Mouse (Mus musculus) hindbrain, postnatal 0 days (tissue): ENCODE data around the gene Pced1b. TPM values are rescaled to one million over a fixed set of nuclear protein-coding genes. Genes with fewer than 3 reads are reported as not detected.
A peak's percentile ranks its signal among the peaks of the same experiment; 100 is the strongest.
"Not testable (repeated sequence)": the region's sequence is repeated elsewhere in the genome, so short reads cannot be mapped to it uniquely, and the experiment has no call there.

Experiments
- ATAC-seq: fragments of 200-750 bp; cut with Nextera tagmentation; 2 replicates; pipeline ENCODE4 v1.8.0; 2017; ENCODE audit warnings: mild to moderate bottlenecking, moderate TSS enrichment, moderate library complexity
- DNase-seq: peaks from one replicate; pipeline ENCODE4 v3.0.0-alpha.2; 2015; ENCODE audit warnings: low spot score
- H3K27ac ChIP-seq: fragments of 300-500 bp; sonication (generic); 2 replicates; pipeline ENCODE4 v1.5.1; 2014; ENCODE audit warnings: mild to moderate bottlenecking
- H3K27me3 ChIP-seq: fragments of 300-500 bp; sonication (generic); 2 replicates; pipeline ENCODE4 v1.6.1; 2014; ENCODE audit warnings: low read length, mixed read lengths; ENCODE audit not compliant: insufficient read depth
- H3K36me3 ChIP-seq: fragments of 300-500 bp; sonication (generic); 2 replicates; pipeline ENCODE4 v1.6.1; 2014; ENCODE audit warnings: low read length, mixed read lengths; ENCODE audit not compliant: insufficient read depth
- H3K4me1 ChIP-seq: fragments of 300-500 bp; sonication (generic); 2 replicates; pipeline ENCODE4 v1.6.1; 2014; ENCODE audit warnings: antibody characterized with exemption, low read length, mixed read lengths; ENCODE audit not compliant: insufficient read depth
- H3K4me2 ChIP-seq: fragments of 300-500 bp; sonication (generic); 2 replicates; pipeline ENCODE4 v1.6.1; 2014; ENCODE audit warnings: low read depth, mild to moderate bottlenecking, low read length, moderate library complexity, mixed read lengths
- H3K4me3 ChIP-seq: fragments of 300-500 bp; sonication (generic); 2 replicates; pipeline ENCODE4 v1.5.1; 2014; ENCODE audit warnings: low read length
- H3K9ac ChIP-seq: fragments of 300-500 bp; sonication (generic); replicated peaks from 2 replicates; pipeline ENCODE4 v1.6.1; 2014; ENCODE audit warnings: mild to moderate bottlenecking, low read length, moderate library complexity, mixed read lengths
- H3K9me3 ChIP-seq: fragments of 300-500 bp; sonication (generic); 2 replicates; pipeline ENCODE4 v1.6.1; 2016; ENCODE audit warnings: low read length, mixed read lengths
- CTCF ChIP-seq: IDR thresholded peaks from 2 replicates; pipeline ENCODE4 v1.5.1; 2016; ENCODE audit warnings: antibody characterized with exemption, control low read depth, low read depth
- WGBS: fragments of 180-500 bp; shearing (Covaris S2); extraction: QIAGEN DNeasy Blood & Tissue Kit; methylation state at CpG from one replicate; pipeline ENCODE4 v1.1.7; 2014; 5-methylcytosine and 5-hydroxymethylcytosine counted together
- polyA plus RNA-seq: library from polyadenylated mRNA; unstranded; fragments of >200 nt; fragmentation: Nextera tagmentation; extraction: Ambion mirVana; gene quantifications from 2 replicates; pipeline ENCODE4 v1.2.1, GENCODE M21; 2015
- total RNA-seq: library from RNA; depleted of rRNA; stranded (reverse); fragments of >200 nt; gene quantifications from 2 replicates; pipeline ENCODE4 v1.2.3, GENCODE M21; 2014; rRNA removed

Pced1b gene
- 2.7 and 6.7 TPM in 2 replicates for total RNA-seq
- 4.7 and 5.0 TPM in 2 replicates for polyA plus RNA-seq

GRCm38 (mm10) chr15:97246911-97247790 lies at the start of gene Pced1b, which contains the start of gene Amigo2:
Pced1b (plus strand) TSS chr15:97247107.
Amigo2 (minus strand) TSS chr15:97247287.
- H3K27ac ChIP-seq: peak within 1 kb of the TSS; percentile 92
- ATAC-seq: peak; percentile 87
- peak; percentile 83 for DNase-seq
- peak within 1 kb of the TSS; percentile 93 for H3K9ac ChIP-seq
- H3K36me3 ChIP-seq: no peaks in the 10 kb centered on the region
- TF ChIP-seq CTCF: no peak; the same call in 1 of the 2 replicates
- H3K4me3 ChIP-seq: peak within 1 kb of the TSS; percentile 89
- H3K4me1 ChIP-seq: peaks cover 5% of the 10 kb centered on the region; the same call in 1 of the 2 replicates
- 1% methylated on average over 105 of the region's 125 CpGs for WGBS
- H3K9me3 ChIP-seq: no peaks in the 10 kb centered on the region
- no peaks in the 10 kb centered on the region for H3K27me3 ChIP-seq
- H3K4me2 ChIP-seq: peak within 1 kb of the TSS; percentile 80

- no peaks in the 10 kb centered on the region for H3K27me3 ChIP-seq
- no peaks in the 10 kb centered on the region for H3K4me1 ChIP-seq
- WGBS: 74% methylated on average over 3 of the region's 3 CpGs
- no peak overlapping the region for H3K27ac ChIP-seq
- no peaks in the 10 kb centered on the region for H3K36me3 ChIP-seq
- no peaks in the 10 kb centered on the region; the same call in 1 of the 2 replicates for H3K9me3 ChIP-seq
- ATAC-seq (no peak), DNase-seq (no peak)
- H3K4me3 ChIP-seq: no peak overlapping the region
- H3K4me2 ChIP-seq: no peak overlapping the region
- no peak for TF ChIP-seq CTCF
- H3K9ac ChIP-seq: no peak overlapping the region
These were observed 42.0 kb upstream of the Pced1b start for GRCm38 (mm10) chr15:97204889-97205288.

GRCm38 (mm10) chr15:97205776-97206175 lies 41.1 kb upstream of the Pced1b start:
- Histone ChIP-seq H3K27me3 (no peaks in the 10 kb centered on the region), H3K9ac (no peak overlapping the region), H3K27ac (no peak overlapping the region), H3K4me1 (no peaks in the 10 kb centered on the region), H3K4me2 (no peak overlapping the region), H3K9me3 (no peaks in the 10 kb centered on the region; the same call in 1 of the 2 replicates), H3K4me3 (no peak overlapping the region), H3K36me3 (no peaks in the 10 kb centered on the region)
- no peak for TF ChIP-seq CTCF
- no peak for ATAC-seq
- 78% methylated on average over 10 of the region's 10 CpGs for WGBS
- no peak for DNase-seq

- no peaks in the 10 kb centered on the region for H3K27me3 ChIP-seq
- 94% methylated on average over 8 of the region's 8 CpGs for WGBS
- DNase-seq: no peak
These were observed 40.4 kb upstream of the Pced1b start for GRCm38 (mm10) chr15:97206506-97206905.

GRCm38 (mm10) chr15:97209754-97210153 lies 37.2 kb upstream of the Pced1b start:
- not testable (repeated sequence) for H3K4me2 ChIP-seq, DNase-seq, H3K4me3 ChIP-seq, H3K27ac ChIP-seq, H3K9ac ChIP-seq, ATAC-seq, H3K4me1 ChIP-seq, H3K36me3 ChIP-seq, H3K27me3 ChIP-seq, H3K9me3 ChIP-seq
- 90% methylated on average over 3 of the region's 3 CpGs for WGBS

More at GRCm38 (mm10) chr15:97206506-97206905, 40.4 kb upstream of the Pced1b start:
- Histone ChIP-seq H3K4me2 (no peak overlapping the region), H3K9me3 (no peaks in the 10 kb centered on the region; the same call in 1 of the 2 replicates), H3K36me3 (no peaks in the 10 kb centered on the region), H3K9ac (no peak overlapping the region), H3K4me1 (no peaks in the 10 kb centered on the region), H3K27ac (no peak overlapping the region), H3K4me3 (no peak overlapping the region)
- TF ChIP-seq CTCF: 0 out of 2 replicates have a peak, but pooled peaks have one; percentile 7
- ATAC-seq: no peak

- Histone ChIP-seq H3K36me3 (no peaks in the 10 kb centered on the region), H3K9ac (no peak overlapping the region), H3K27ac (no peak overlapping the region), H3K4me3 (no peak overlapping the region), H3K9me3 (no peaks in the 10 kb centered on the region), H3K4me2 (no peak overlapping the region), H3K4me1 (no peaks in the 10 kb centered on the region), H3K27me3 (no peaks in the 10 kb centered on the region)
- DNase-seq: no peak
- no peak for TF ChIP-seq CTCF
- no peak for ATAC-seq
- 81% methylated on average over 17 of the region's 17 CpGs for WGBS
These were observed 34.1 kb upstream of the Pced1b start for GRCm38 (mm10) chr15:97212501-97213477.
